Mouse (Mus musculus) cerebellum, postnatal 10 days (tissue): ENCODE measurements at regions not wholly inside any gene's neighbourhood (a gene's known extent, or its start where the extent isn't known, plus 50 kb on each side); places are given as distances from the start of the nearest gene placed in this dataset.

Source experiments
- DNase-seq, 2 experiments: peaks; one replicate each; pipeline ENCODE4 v3.0.0; 2021; ENCODE audit warnings: mixed read lengths in 2 of 2

- DNase-seq = no peak
Measured at GRCm38 (mm10) chr12:14415543-14416181, 263.8 kb upstream of the Fam84a start.

GRCm38 (mm10) chr12:14411102-14411501 lies 259.2 kb upstream of the Fam84a start:
- no peak for DNase-seq

GRCm38 (mm10) chr12:14405796-14406195 lies 253.9 kb upstream of the Fam84a start:
- DNase-seq = no peak

GRCm38 (mm10) chr12:14376211-14376610 lies 224.4 kb upstream of the Fam84a start:
- DNase-seq = no peak

GRCm38 (mm10) chr12:14338244-14338799 lies 186.5 kb upstream of the Fam84a start:
- no peak for DNase-seq

GRCm38 (mm10) chr12:14337813-14338212 lies 186.0 kb upstream of the Fam84a start:
- no peak for DNase-seq

- no peak for DNase-seq
Measured at GRCm38 (mm10) chr12:14318693-14319092, 166.8 kb upstream of the Fam84a start.

- DNase-seq = peak in 1 of 2 experiments; percentile 11
Measured at GRCm38 (mm10) chr12:14316392-14316791, 164.5 kb upstream of the Fam84a start.

- DNase-seq = peak; percentile 85 to 87
Measured at GRCm38 (mm10) chr12:14315780-14316179, 163.9 kb upstream of the Fam84a start.

GRCm38 (mm10) chr12:14302366-14302930 lies 150.6 kb upstream of the Fam84a start:
- no peak for DNase-seq

- no peak for DNase-seq
Measured at GRCm38 (mm10) chr12:14301676-14302365, 150.0 kb upstream of the Fam84a start.

- no peak for DNase-seq
Measured at GRCm38 (mm10) chr12:14292083-14292482, 140.2 kb upstream of the Fam84a start.

GRCm38 (mm10) chr12:14287657-14288056 lies 135.8 kb upstream of the Fam84a start:
- DNase-seq = no peak

- DNase-seq = peak in 1 of 2 experiments; percentile 4
Measured at GRCm38 (mm10) chr12:14286676-14287075, 134.8 kb upstream of the Fam84a start.

- peak; percentile 74 for DNase-seq
Measured at GRCm38 (mm10) chr12:14285870-14286535, 134.1 kb upstream of the Fam84a start.

GRCm38 (mm10) chr12:14283106-14283692 lies 131.3 kb upstream of the Fam84a start:
- DNase-seq = no peak

- no peak for DNase-seq
Measured at GRCm38 (mm10) chr12:14275265-14275664, 123.4 kb upstream of the Fam84a start.

GRCm38 (mm10) chr12:14274796-14275195 lies 122.9 kb upstream of the Fam84a start:
- DNase-seq = peak in 1 of 2 experiments; percentile 6

- DNase-seq = peak; percentile 31 to 50
Measured at GRCm38 (mm10) chr12:14271216-14271615, 119.4 kb upstream of the Fam84a start.

- no peak for DNase-seq
Measured at GRCm38 (mm10) chr12:14261102-14261501, 109.2 kb upstream of the Fam84a start.

- DNase-seq = no peak
Measured at GRCm38 (mm10) chr12:14260288-14260687, 108.4 kb upstream of the Fam84a start.

GRCm38 (mm10) chr12:14253336-14253735 lies 101.5 kb upstream of the Fam84a start:
- no peak for DNase-seq

GRCm38 (mm10) chr12:14250124-14250523 lies 98.3 kb upstream of the Fam84a start:
- DNase-seq = no peak
